Mouse (Mus musculus) bone marrow macrophage, adult 2 months (primary cell): ENCODE results near the gene Rhox4a.
"Not testable (repeated sequence)": the region's sequence is repeated elsewhere in the genome, so short reads cannot be mapped to it uniquely, and the experiment has no call there.

Experiments used
- CTCF ChIP-seq: IDR thresholded peaks from 2 replicates; pipeline ENCODE4 v1.5.1; 2012; ENCODE audit warnings: low read depth, mild to moderate bottlenecking, low read length, moderate library complexity
- POLR2A ChIP-seq: IDR thresholded peaks from 2 replicates; pipeline ENCODE4 v1.6.1; 2012; ENCODE audit warnings: mild to moderate bottlenecking, low read depth, low read length, borderline replicate concordance

DNA sequence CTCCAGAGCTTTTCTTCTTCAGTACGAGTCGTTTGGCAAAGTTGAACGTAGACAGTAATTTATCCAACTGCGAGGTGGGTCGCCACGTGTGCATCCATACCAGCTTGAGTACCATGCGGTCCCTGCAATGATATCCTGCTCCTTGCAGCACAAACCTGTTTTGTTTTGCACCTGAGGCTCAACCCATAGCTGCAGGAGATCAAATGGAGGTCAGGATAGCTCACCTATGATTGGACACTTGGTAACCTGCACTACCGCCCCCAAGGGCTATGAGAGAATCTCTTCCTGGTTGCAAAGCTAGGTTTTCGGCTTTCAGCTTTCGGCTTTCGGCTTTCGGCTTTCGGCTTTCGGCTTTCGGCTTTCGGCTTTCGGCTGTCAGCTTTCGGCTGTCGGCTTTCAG, at the start of gene Rhox4a:
- not testable (repeated sequence) for TF ChIP-seq CTCF, POLR2A
